Mouse (Mus musculus): ENCODE results near the gene Tbc1d7. TPM values are rescaled to one million over a fixed set of nuclear protein-coding genes. Genes with fewer than 3 reads are reported as not detected.

Tbc1d7 gene
- polyA plus RNA-seq, 1 experiment from 2014 or later = 87.6 TPM

GRCm38 (mm10) chr13:43131741-43132191, 39.5 kb downstream of the Tbc1d7 start:
- H3K9me3 ChIP-seq = no peaks in the 10 kb centered on the region
- H3K9ac ChIP-seq (replicated peaks) = no peak overlapping the region
- H3K4me3 ChIP-seq (replicated peaks) = no peak overlapping the region
- H3K36me3 ChIP-seq = peaks cover 31% of the 10 kb centered on the region
- no peaks in the 10 kb centered on the region for H3K4me1 ChIP-seq (replicated peaks)
- no peak overlapping the region for H3K4me2 ChIP-seq (replicated peaks)
- ATAC-seq = no peak
- 73% methylated on average over 10 of the region's 10 CpGs for WGBS
- H3K27ac ChIP-seq = no peak overlapping the region
- H3K27me3 ChIP-seq = no peaks in the 10 kb centered on the region

- Histone ChIP-seq H3K9ac (replicated peaks) (no peak overlapping the region), H3K27me3 (no peaks in the 10 kb centered on the region), H3K9me3 (no peaks in the 10 kb centered on the region), H3K27ac (no peak overlapping the region), H3K36me3 (peaks cover 18% of the 10 kb centered on the region), H3K4me1 (replicated peaks) (no peaks in the 10 kb centered on the region), H3K4me3 (replicated peaks) (no peak overlapping the region), H3K4me2 (replicated peaks) (no peak overlapping the region)
- no peak for ATAC-seq
- WGBS = 81% methylated on average over 6 of the region's 6 CpGs
Observed at GRCm38 (mm10) chr13:43130161-43130560, 41.1 kb downstream of the Tbc1d7 start.

- Histone ChIP-seq H3K4me1 (replicated peaks) (peaks cover 13% of the 10 kb centered on the region; the same call in 1 of the 2 replicates), H3K36me3 (no peaks in the 10 kb centered on the region), H3K4me2 (replicated peaks) (no peak overlapping the region), H3K9me3 (no peaks in the 10 kb centered on the region), H3K9ac (replicated peaks) (no peak overlapping the region), H3K27ac (no peak overlapping the region), H3K27me3 (no peaks in the 10 kb centered on the region), H3K4me3 (replicated peaks) (no peak overlapping the region)
- ATAC-seq = no peak
- WGBS = 36% methylated on average over 4 of the region's 4 CpGs
Observed at GRCm38 (mm10) chr13:43124683-43125074, 46.6 kb downstream of the Tbc1d7 start.

- H3K36me3 ChIP-seq = no peaks in the 10 kb centered on the region
- H3K27ac ChIP-seq = no peak overlapping the region
- peaks cover 13% of the 10 kb centered on the region; the same call in 1 of the 2 replicates for H3K4me1 ChIP-seq (replicated peaks)
- H3K4me2 ChIP-seq (replicated peaks) = no peak overlapping the region
- no peak for ATAC-seq
- no peaks in the 10 kb centered on the region for H3K9me3 ChIP-seq
- WGBS = 57% methylated on average over 17 of the region's 17 CpGs
- H3K4me3 ChIP-seq (replicated peaks) = no peak overlapping the region
- H3K9ac ChIP-seq (replicated peaks) = no peak overlapping the region
- no peaks in the 10 kb centered on the region for H3K27me3 ChIP-seq
Observed at GRCm38 (mm10) chr13:43123895-43124682, 47.2 kb downstream of the Tbc1d7 start.

GRCm38 (mm10) chr13:43122306-43123070, 48.8 kb downstream of the Tbc1d7 start:
- Histone ChIP-seq H3K4me3 (replicated peaks) (no peak overlapping the region), H3K9ac (replicated peaks) (no peak overlapping the region), H3K27ac (no peak overlapping the region), H3K4me1 (replicated peaks) (peaks cover 13% of the 10 kb centered on the region; the same call in 1 of the 2 replicates), H3K9me3 (no peaks in the 10 kb centered on the region), H3K27me3 (no peaks in the 10 kb centered on the region), H3K4me2 (replicated peaks) (no peak overlapping the region; the same call in 1 of the 2 replicates), H3K36me3 (no peaks in the 10 kb centered on the region)
- ATAC-seq = no peak
- 64% methylated on average over 16 of the region's 16 CpGs for WGBS

GRCm38 (mm10) chr13:43113141-43113540, 58.2 kb downstream of the Tbc1d7 start:
- H3K4me1 ChIP-seq (replicated peaks) = no peaks in the 10 kb centered on the region
- no peak for ATAC-seq
- H3K9ac ChIP-seq (replicated peaks) = no peak overlapping the region
- H3K4me3 ChIP-seq (replicated peaks) = no peak overlapping the region
- H3K27me3 ChIP-seq = no peaks in the 10 kb centered on the region
- H3K27ac ChIP-seq = no peak overlapping the region
- H3K9me3 ChIP-seq = 0 out of 2 replicates have a peak, but pooled peaks cover 6% of the 10 kb centered on the region
- no peak overlapping the region for H3K4me2 ChIP-seq (replicated peaks)
- 95% methylated on average over 3 of the region's 3 CpGs for WGBS
- 0 out of 2 replicates have a peak, but pooled peaks cover 4% of the 10 kb centered on the region for H3K36me3 ChIP-seq

GRCm38 (mm10) chr13:43112707-43113106, 58.6 kb downstream of the Tbc1d7 start:
- H3K9me3 ChIP-seq = 0 out of 2 replicates have a peak, but pooled peaks cover 6% of the 10 kb centered on the region
- H3K27ac ChIP-seq = no peak overlapping the region
- no peak overlapping the region for H3K4me3 ChIP-seq (replicated peaks)
- H3K4me2 ChIP-seq (replicated peaks) = no peak overlapping the region
- no peak overlapping the region for H3K9ac ChIP-seq (replicated peaks)
- 0 out of 2 replicates have a peak, but pooled peaks cover 4% of the 10 kb centered on the region for H3K36me3 ChIP-seq
- ATAC-seq = no peak
- H3K4me1 ChIP-seq (replicated peaks) = no peaks in the 10 kb centered on the region
- no peaks in the 10 kb centered on the region for H3K27me3 ChIP-seq
- 79% methylated on average over 3 of the region's 3 CpGs for WGBS

GRCm38 (mm10) chr13:43112280-43112679, 59.0 kb downstream of the Tbc1d7 start:
- WGBS = 83% methylated on average over 7 of the region's 7 CpGs
- Histone ChIP-seq H3K9ac (replicated peaks) (no peak overlapping the region), H3K4me1 (replicated peaks) (no peaks in the 10 kb centered on the region), H3K4me2 (replicated peaks) (no peak overlapping the region), H3K27me3 (no peaks in the 10 kb centered on the region), H3K9me3 (0 out of 2 replicates have a peak, but pooled peaks cover 6% of the 10 kb centered on the region), H3K36me3 (0 out of 2 replicates have a peak, but pooled peaks cover 4% of the 10 kb centered on the region), H3K4me3 (replicated peaks) (no peak overlapping the region), H3K27ac (no peak overlapping the region)
- ATAC-seq = no peak

GRCm38 (mm10) chr13:43104496-43104895, 66.8 kb downstream of the Tbc1d7 start:
- no peak overlapping the region for H3K4me2 ChIP-seq (replicated peaks)
- ATAC-seq = no peak
- no peak overlapping the region for H3K9ac ChIP-seq (replicated peaks)
- peaks cover 7% of the 10 kb centered on the region for H3K36me3 ChIP-seq
- no peaks in the 10 kb centered on the region for H3K4me1 ChIP-seq (replicated peaks)
- 96% methylated on average over 9 of the region's 9 CpGs for whole genome bisulfite sequencing
- H3K4me3 ChIP-seq (replicated peaks) = no peak overlapping the region
- no peak overlapping the region for H3K27ac ChIP-seq
- no peaks in the 10 kb centered on the region for H3K27me3 ChIP-seq
- H3K9me3 ChIP-seq = peaks cover 8% of the 10 kb centered on the region; the same call in 1 of the 2 replicates

- H3K27me3 ChIP-seq = no peaks in the 10 kb centered on the region
- peaks cover 8% of the 10 kb centered on the region; the same call in 1 of the 2 replicates for H3K9me3 ChIP-seq
- no peaks in the 10 kb centered on the region for H3K4me1 ChIP-seq (replicated peaks)
- no peak for ATAC-seq
- no peak overlapping the region for H3K9ac ChIP-seq (replicated peaks)
- no peak overlapping the region for H3K4me3 ChIP-seq (replicated peaks)
- H3K4me2 ChIP-seq (replicated peaks) = no peak overlapping the region
- WGBS = 90% methylated on average over 7 of the region's 7 CpGs
- H3K36me3 ChIP-seq = peaks cover 14% of the 10 kb centered on the region
- H3K27ac ChIP-seq = no peak overlapping the region
Observed at GRCm38 (mm10) chr13:43102943-43103342, 68.4 kb downstream of the Tbc1d7 start.
